Mouse (Mus musculus): ENCODE measurements around the gene C1s2. TPM values are rescaled to one million over a fixed set of nuclear protein-coding genes. Genes with fewer than 3 reads are reported as not detected.

C1s2 gene
- polyA plus RNA-seq, 1 experiment from 2014 or later, result 0.08 TPM

Other genes with a start within 250 kb of the C1s2 start
- gene Pex5, start 221.0 kb downstream of the C1s2 start, polyA plus RNA-seq (2015; fragmentation: Nextera tagmentation; extraction: Ambion mirVana), result 92.2 and 92.5 TPM in 2 replicates
- gene Clstn3, start 171.3 kb downstream of the C1s2 start, polyA plus RNA-seq (2015; fragmentation: Nextera tagmentation; extraction: Ambion mirVana), result 62.8 and 90.9 TPM in 2 replicates
- gene C1rl, start 143.0 kb downstream of the C1s2 start, polyA plus RNA-seq (2015; fragmentation: Nextera tagmentation; extraction: Ambion mirVana), result 0.10 and 0.11 TPM in 2 replicates
- gene C1ra, start 123.7 kb downstream of the C1s2 start, polyA plus RNA-seq (2015; fragmentation: Nextera tagmentation; extraction: Ambion mirVana), result 0.11 and 0.55 TPM in 2 replicates
- 0.29 and 0.47 TPM in 2 replicates for gene C1s1, start 93.7 kb downstream of the C1s2 start, polyA plus RNA-seq (2015; fragmentation: Nextera tagmentation; extraction: Ambion mirVana)
- not detected in 2 replicates for gene C1rb, start 65.8 kb downstream of the C1s2 start, polyA plus RNA-seq (2015; fragmentation: Nextera tagmentation; extraction: Ambion mirVana)
- gene Lpcat3, start 26.9 kb upstream of the C1s2 start, polyA plus RNA-seq (2015; fragmentation: Nextera tagmentation; extraction: Ambion mirVana), result 35.9 and 36.7 TPM in 2 replicates
- gene Emg1, start 76.1 kb upstream of the C1s2 start, polyA plus RNA-seq (2015; fragmentation: Nextera tagmentation; extraction: Ambion mirVana), result 142 and 150 TPM in 2 replicates
- gene Phb2, start 76.3 kb upstream of the C1s2 start, polyA plus RNA-seq (2015; fragmentation: Nextera tagmentation; extraction: Ambion mirVana), result 250 and 252 TPM in 2 replicates
- 3.3 and 4.5 TPM in 2 replicates for gene Ptpn6, start 102.6 kb upstream of the C1s2 start, polyA plus RNA-seq (2015; fragmentation: Nextera tagmentation; extraction: Ambion mirVana)
- gene Grcc10, start 105.3 kb upstream of the C1s2 start, polyA plus RNA-seq (2015; fragmentation: Nextera tagmentation; extraction: Ambion mirVana), result 614 and 641 TPM in 2 replicates
- not detected in 2 replicates for gene Gm45234, start 119.9 kb upstream of the C1s2 start, polyA plus RNA-seq (2015; fragmentation: Nextera tagmentation; extraction: Ambion mirVana)
- gene Atn1, start 120.4 kb upstream of the C1s2 start, polyA plus RNA-seq (2015; fragmentation: Nextera tagmentation; extraction: Ambion mirVana), result 23.4 and 27.0 TPM in 2 replicates
- 44.9 and 63.3 TPM in 2 replicates for gene Eno2, start 133.6 kb upstream of the C1s2 start, polyA plus RNA-seq (2015; fragmentation: Nextera tagmentation; extraction: Ambion mirVana)
- 2.5 and 4.9 TPM in 2 replicates for gene Lrrc23, start 143.6 kb upstream of the C1s2 start, polyA plus RNA-seq (2015; fragmentation: Nextera tagmentation; extraction: Ambion mirVana)
- gene Spsb2, start 172.6 kb upstream of the C1s2 start, polyA plus RNA-seq (2015; fragmentation: Nextera tagmentation; extraction: Ambion mirVana), result 4.7 and 5.9 TPM in 2 replicates
- gene Tpi1, start 178.2 kb upstream of the C1s2 start, polyA plus RNA-seq (2015; fragmentation: Nextera tagmentation; extraction: Ambion mirVana), result 359 and 360 TPM in 2 replicates
- 203 and 216 TPM in 2 replicates for gene Usp5, start 193.4 kb upstream of the C1s2 start, polyA plus RNA-seq (2015; fragmentation: Nextera tagmentation; extraction: Ambion mirVana)
- gene Cdca3, start 193.5 kb upstream of the C1s2 start, polyA plus RNA-seq (2015; fragmentation: Nextera tagmentation; extraction: Ambion mirVana), result 69.7 and 76.7 TPM in 2 replicates
- gene Gnb3, start 204.2 kb upstream of the C1s2 start, polyA plus RNA-seq (2015; fragmentation: Nextera tagmentation; extraction: Ambion mirVana), result 0.42 and 0.75 TPM in 2 replicates
- gene P3h3, start 221.7 kb upstream of the C1s2 start, polyA plus RNA-seq (2015; fragmentation: Nextera tagmentation; extraction: Ambion mirVana), result 13.0 and 16.8 TPM in 2 replicates
- gene Gpr162, start 227.9 kb upstream of the C1s2 start, polyA plus RNA-seq (2015; fragmentation: Nextera tagmentation; extraction: Ambion mirVana), result 21.8 and 28.8 TPM in 2 replicates